Mouse (Mus musculus) liver, embryonic 14.5 days (tissue): Measurements from ENCODE around the gene Ttll3. TPM values are rescaled to one million over a fixed set of nuclear protein-coding genes. Genes with fewer than 3 reads are reported as not detected.

ENCODE experiments used
- ATAC-seq: fragments of 200-750 bp; cut with Nextera tagmentation; 2 replicates; pipeline ENCODE4 v1.8.0; 2017; ENCODE audit warnings: moderate number of reproducible peaks, mild to moderate bottlenecking, moderate library complexity; ENCODE audit not compliant: insufficient read depth
- DNase-seq, 3 experiments: peaks; one replicate each; pipeline ENCODE4 v3.0.0-alpha.2; 2012 to 2013; ENCODE audit warnings: low read depth in 3 of 3, low spot score in 3 of 3
- H3K27ac ChIP-seq: fragments of 300-500 bp; sonication (generic); 2 replicates; pipeline ENCODE4 v1.5.1; 2014; ENCODE audit warnings: moderate library complexity, mild to moderate bottlenecking, control low read depth, inconsistent platforms
- H3K27me3 ChIP-seq: fragments of 300-500 bp; sonication (generic); 2 replicates; pipeline ENCODE4 v1.6.1; 2014; ENCODE audit warnings: mild to moderate bottlenecking, low read length, moderate library complexity; ENCODE audit not compliant: control insufficient read depth, insufficient read depth
- H3K36me3 ChIP-seq: fragments of 300-500 bp; sonication (generic); replicated peaks from 2 replicates; pipeline ENCODE4 v1.6.1; 2014; ENCODE audit warnings: low read depth; ENCODE audit not compliant: control insufficient read depth, insufficient read depth
- H3K4me1 ChIP-seq, 2 experiments: fragments of 200-500 bp in 1 of 2; fragments of 300-500 bp in 1 of 2; sonication (generic) in 1 of 2; replicated peaks; 2 replicates each; pipeline ENCODE4 v1.6.1; 2012 to 2014; ENCODE audit warnings: antibody characterized with exemption in 1 of 2, inconsistent platforms in 1 of 2, low read length in 1 of 2; ENCODE audit not compliant: control insufficient read depth in 2 of 2, insufficient read depth in 2 of 2
- H3K4me2 ChIP-seq: fragments of 300-500 bp; sonication (generic); 2 replicates; pipeline ENCODE4 v1.6.1; 2014; ENCODE audit warnings: low read depth, mild to moderate bottlenecking, control low read depth, moderate library complexity
- H3K4me3 ChIP-seq, 2 experiments: fragments of 200-500 bp in 1 of 2; fragments of 300-500 bp in 1 of 2; sonication (generic) in 1 of 2; 2 replicates each; pipeline ENCODE4 v1.5.1; 2012 to 2014; ENCODE audit warnings: low read depth in 2 of 2, low read length in 2 of 2, mild to moderate bottlenecking in 2 of 2, control low read depth in 1 of 2, inconsistent platforms in 1 of 2, moderate library complexity in 1 of 2; ENCODE audit not compliant: insufficient read depth in 1 of 2
- H3K9ac ChIP-seq: fragments of 300-500 bp; sonication (generic); replicated peaks from 2 replicates; pipeline ENCODE4 v1.6.1; 2014; ENCODE audit warnings: mild to moderate bottlenecking, control low read depth, moderate library complexity
- H3K9me3 ChIP-seq: fragments of 300-500 bp; sonication (generic); 2 replicates; pipeline ENCODE4 v1.6.1; 2016; ENCODE audit warnings: low read length, mixed read lengths; ENCODE audit not compliant: control insufficient read depth
- CTCF ChIP-seq: IDR thresholded peaks from 2 replicates; pipeline ENCODE4 v1.5.1; 2016; ENCODE audit warnings: antibody characterized with exemption, low read depth, control low read depth
- EP300 ChIP-seq: IDR thresholded peaks from 2 replicates; pipeline ENCODE4 v1.6.1; 2016; ENCODE audit warnings: antibody characterized with exemption, low read depth
- WGBS: fragments of 180-500 bp; shearing (Covaris S2); extraction: QIAGEN DNeasy Blood & Tissue Kit; methylation state at CpG from one replicate; pipeline ENCODE4 v1.1.7; 2014; ENCODE audit not compliant: insufficient replicate concordance; 5-methylcytosine and 5-hydroxymethylcytosine counted together
- polyA plus RNA-seq, 2 experiments: library from polyadenylated mRNA; depleted of rRNA in 1 of 2; stranded (reverse) in 1 of 2; unstranded in 1 of 2; fragments of >200 nt; fragmentation: Nextera tagmentation in 1 of 2; extraction: Ambion mirVana in 1 of 2; gene quantifications; 2 replicates each; pipeline versions ENCODE4 v1.2.1 to v1.2.3; 2012 to 2014

Ttll3 gene
- polyA plus RNA-seq, 2 experiments: 0.41 to 1.6 TPM

GRCm38 (mm10) chr6:113444207-113444965 lies 55.3 kb downstream of the Ttll3 start:
- WGBS: 77% methylated on average over 6 of the region's 8 CpGs
- no peak overlapping the region for H3K4me2 ChIP-seq
- no peaks in the 10 kb centered on the region for H3K27me3 ChIP-seq
- H3K27ac ChIP-seq: no peak overlapping the region
- DNase-seq: no peak
- H3K9me3 ChIP-seq: no peaks in the 10 kb centered on the region
- H3K9ac ChIP-seq: no peak overlapping the region
- H3K36me3 ChIP-seq: peaks cover 7% of the 10 kb centered on the region; the same call in 1 of the 2 replicates
- peaks cover 9% of the 10 kb centered on the region in 2 experiments for H3K4me1 ChIP-seq
- H3K4me3 ChIP-seq: no peak overlapping the region
- ATAC-seq: no peak
- no peak for TF ChIP-seq EP300
- TF ChIP-seq CTCF: no peak

- no peaks in the 10 kb centered on the region for H3K9me3 ChIP-seq
- peaks cover 7% of the 10 kb centered on the region; the same call in 1 of the 2 replicates for H3K36me3 ChIP-seq
- H3K4me1 ChIP-seq: peaks cover 6 to 9% of the 10 kb centered on the region in 2 experiments
- DNase-seq (no peak), ATAC-seq (no peak)
- no peak overlapping the region for H3K4me2 ChIP-seq
- no peak overlapping the region for H3K9ac ChIP-seq
- no peak overlapping the region for H3K27ac ChIP-seq
- TF ChIP-seq EP300: no peak
- TF ChIP-seq CTCF: no peak
- WGBS: 79% methylated on average over 4 of the region's 4 CpGs
- no peaks in the 10 kb centered on the region for H3K27me3 ChIP-seq
- no peak overlapping the region for H3K4me3 ChIP-seq
Observed at GRCm38 (mm10) chr6:113447639-113448038, 58.6 kb downstream of the Ttll3 start.

- no peak for ATAC-seq
Observed at GRCm38 (mm10) chr6:113451839-113452238, 62.8 kb downstream of the Ttll3 start.

GRCm38 (mm10) chr6:113455007-113455406 lies 65.9 kb downstream of the Ttll3 start:
- DNase-seq (no peak), ATAC-seq (no peak)
- H3K36me3 ChIP-seq: no peaks in the 10 kb centered on the region
- H3K9me3 ChIP-seq: no peaks in the 10 kb centered on the region
- no peaks in the 10 kb centered on the region for H3K27me3 ChIP-seq
- 30% methylated on average over 5 of the region's 5 CpGs for WGBS
- H3K4me1 ChIP-seq: no peaks in the 10 kb centered on the region
- no peak overlapping the region for H3K27ac ChIP-seq
- no peak overlapping the region for H3K9ac ChIP-seq
- TF ChIP-seq CTCF: no peak
- TF ChIP-seq EP300: no peak
- H3K4me3 ChIP-seq: no peak overlapping the region
- H3K4me2 ChIP-seq: no peak overlapping the region

More at GRCm38 (mm10) chr6:113451839-113452238, 62.8 kb downstream of the Ttll3 start:
- no peak overlapping the region for H3K4me2 ChIP-seq
- H3K27ac ChIP-seq: no peak overlapping the region
- no peak for DNase-seq
- no peak overlapping the region for H3K9ac ChIP-seq
- H3K4me3 ChIP-seq: no peak overlapping the region
- H3K27me3 ChIP-seq: no peaks in the 10 kb centered on the region
- 64% methylated on average over 2 of the region's 2 CpGs for WGBS
- no peak for TF ChIP-seq EP300
- no peak for TF ChIP-seq CTCF
- no peaks in the 10 kb centered on the region for H3K4me1 ChIP-seq
- peaks cover 7% of the 10 kb centered on the region; the same call in 1 of the 2 replicates for H3K36me3 ChIP-seq
- H3K9me3 ChIP-seq: no peaks in the 10 kb centered on the region

- H3K4me3 ChIP-seq: no peak within 1 kb of the TSS
- no peak for DNase-seq
Observed at GRCm38 (mm10) chr6:113457952-113458534, 69.0 kb downstream of the Ttll3 start, which contains the start of gene Il17re. Il17re (plus strand) TSS chr6:113458484.

More at GRCm38 (mm10) chr6:113457952-113458534, 69.0 kb downstream of the Ttll3 start, which contains the start of gene Il17re:
- no peaks in the 10 kb centered on the region for H3K36me3 ChIP-seq
- no peaks in the 10 kb centered on the region for H3K9me3 ChIP-seq
- 17% methylated on average over 10 of the region's 10 CpGs for WGBS
- ATAC-seq: no peak
- TF ChIP-seq EP300 (no peak), CTCF (no peak)
- no peaks in the 10 kb centered on the region for H3K27me3 ChIP-seq
- no peaks in the 10 kb centered on the region for H3K4me1 ChIP-seq
- H3K9ac ChIP-seq: no peak within 1 kb of the TSS
- H3K27ac ChIP-seq: no peak within 1 kb of the TSS
- H3K4me2 ChIP-seq: no peak within 1 kb of the TSS
